Mouse (Mus musculus): ENCODE measurements around the gene Atmin.

- TF ChIP-seq EP300 (IDR thresholded peaks at IDR 0.05; ENCODE audit: low read depth) = no peak
- TF ChIP-seq CTCF (IDR thresholded peaks at IDR 0.05; ENCODE audit: low read depth) = no peak
These were observed 49.3 kb upstream of the Atmin start for GRCm38 (mm10) chr8:116893938-116894337.

Measured in liver, embryonic 14.5 days (tissue).